Mouse (Mus musculus): ENCODE measurements around the gene Rbfox3.

- TF ChIP-seq POLR2A (IDR thresholded peaks at IDR 0.05; ENCODE audit: borderline replicate concordance, low read depth, low read length) (no peak), CTCF (IDR thresholded peaks at IDR 0.05; ENCODE audit: low read depth, low read length) (no peak)
Observed at GRCm38 (mm10) chr11:118448385-118448784, 463.0 kb downstream of the Rbfox3 start.

All from bone marrow macrophage, adult 2 months (primary cell).